Mouse (Mus musculus) liver, embryonic 14.5 days (tissue): ENCODE measurements around the gene Ntm.

Experiments
- CTCF ChIP-seq: IDR thresholded peaks from 2 replicates; pipeline ENCODE4 v1.5.1; 2016; ENCODE audit warnings: antibody characterized with exemption, low read depth, control low read depth
- EP300 ChIP-seq: IDR thresholded peaks from 2 replicates; pipeline ENCODE4 v1.6.1; 2016; ENCODE audit warnings: antibody characterized with exemption, low read depth

DNA sequence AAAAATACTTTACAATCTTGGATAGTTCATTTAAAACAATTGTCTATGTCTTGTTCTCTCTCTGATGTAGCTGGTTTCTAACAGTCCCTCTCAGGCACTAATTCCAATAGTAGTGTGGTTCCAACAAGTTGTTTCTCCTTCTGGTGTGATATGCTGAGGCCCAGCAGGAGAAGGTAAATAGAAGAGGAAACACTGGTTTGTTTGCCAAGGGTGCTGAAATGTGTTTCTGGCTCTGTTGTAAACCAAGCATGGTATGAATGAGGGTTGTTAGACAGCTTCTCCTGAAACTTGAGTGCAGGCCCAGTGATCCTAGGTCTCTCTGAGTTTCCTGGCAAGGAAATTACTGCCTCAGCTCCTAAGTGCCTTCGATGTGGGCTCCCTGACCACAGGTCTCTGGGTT, 985.7 kb downstream of the Ntm start:
- TF ChIP-seq EP300 (no peak), CTCF (no peak)
